Mouse (Mus musculus): ENCODE results near the gene Jade2.

Jade2 gene

GRCm38 (mm10) chr11:51857081-51857671 is at the start of gene Jade2:
TSS of gene Jade2 (minus strand) at chr11:51857653.
- no peak for DNase-seq (ENCODE audit: extremely low read depth, low read depth, low spot score)

DNA sequence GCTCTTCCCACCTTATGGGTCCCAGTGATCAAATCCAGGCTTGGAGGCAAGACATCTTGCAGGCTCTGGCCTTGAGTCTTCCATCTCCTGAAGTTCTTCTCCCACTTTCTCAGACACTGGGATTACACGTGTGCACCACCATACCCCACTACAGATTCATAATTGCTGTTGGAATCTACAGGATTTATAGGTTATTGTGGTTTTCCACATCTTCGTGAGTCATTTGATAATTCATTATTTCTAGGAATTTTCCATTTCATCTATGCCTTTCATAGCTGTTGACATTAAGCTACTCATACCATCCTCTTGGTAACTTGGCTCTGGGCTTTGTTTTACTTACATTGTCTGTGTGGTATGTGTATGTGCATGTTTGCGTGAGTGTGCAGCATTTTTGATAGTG is 46.8 kb upstream of the Jade2 start:
- DNase-seq (ENCODE audit: extremely low read depth, low read depth, low spot score), result no peak

DNA sequence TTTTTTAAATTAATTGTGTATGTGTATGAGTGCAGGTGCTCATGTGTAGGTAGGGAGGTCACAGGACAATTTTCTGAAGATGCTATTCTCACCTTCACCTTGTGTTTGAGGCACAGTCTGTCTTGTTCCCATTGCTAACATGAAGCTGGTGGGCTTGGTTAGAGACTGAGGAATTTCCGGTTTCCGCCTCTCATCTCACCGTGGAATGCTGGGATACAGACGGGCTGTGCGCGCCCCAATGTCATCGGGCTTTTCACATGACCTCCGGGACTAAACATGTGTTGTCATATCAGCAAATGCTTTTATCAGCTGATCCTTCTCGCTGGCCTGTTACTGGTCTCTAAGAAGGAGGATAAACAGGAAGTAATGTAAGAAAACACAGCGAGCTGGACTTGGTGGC is 42.2 kb upstream of the Jade2 start:
- DNase-seq (ENCODE audit: extremely low read depth, low read depth, low spot score), result no peak

GRCm38 (mm10) chr11:51898326-51899080 is 41.0 kb upstream of the Jade2 start:
- DNase-seq (ENCODE audit: extremely low read depth, low read depth, low spot score), result no peak

DNA sequence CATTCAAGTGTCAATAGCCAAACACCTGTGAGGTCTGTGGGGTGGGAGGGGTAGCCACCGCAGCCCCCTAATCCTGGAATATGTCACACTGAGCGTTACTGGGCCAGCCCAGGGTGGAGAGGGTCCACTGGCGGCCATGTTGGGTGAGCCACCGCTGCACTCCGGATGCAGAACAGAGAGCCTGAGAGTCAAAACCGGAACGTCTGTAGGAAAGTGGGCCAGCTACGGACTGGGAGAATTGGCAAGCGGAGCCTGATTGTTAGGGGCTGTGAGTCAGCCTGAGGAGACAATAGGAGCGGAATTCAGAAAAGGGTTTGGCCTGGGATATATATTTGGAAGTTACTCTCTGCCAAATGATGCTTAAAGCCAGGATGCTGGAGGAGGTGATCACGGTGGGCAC is 39.9 kb upstream of the Jade2 start:
- no peak for DNase-seq (ENCODE audit: extremely low read depth, low read depth, low spot score)

- DNase-seq (ENCODE audit: extremely low read depth, low read depth, low spot score), result no peak
Observed at GRCm38 (mm10) chr11:51896012-51896411, 38.6 kb upstream of the Jade2 start.

- DNase-seq (ENCODE audit: extremely low read depth, low read depth, low spot score), result no peak
Observed at GRCm38 (mm10) chr11:51885681-51886080, 28.2 kb upstream of the Jade2 start.

DNA sequence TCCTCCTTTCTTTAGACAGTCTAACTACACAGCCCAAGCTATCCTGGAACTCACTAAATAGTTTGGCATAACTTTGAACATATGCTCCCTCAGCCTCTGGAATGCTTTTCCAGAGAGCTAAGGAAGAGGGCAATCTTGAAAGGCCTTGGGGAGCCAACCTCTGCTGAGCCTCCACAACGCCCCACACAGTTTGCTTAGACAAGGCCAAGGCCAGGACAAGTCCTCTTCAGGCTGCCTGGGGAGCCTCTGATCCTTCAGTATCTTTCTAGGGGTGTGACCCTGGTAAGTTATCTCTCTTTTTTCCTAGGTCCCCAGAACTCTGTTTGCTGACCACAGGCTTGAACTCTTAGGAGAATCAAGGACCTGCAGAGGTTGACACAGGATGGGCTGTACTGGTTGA is 26.6 kb upstream of the Jade2 start:
- DNase-seq (ENCODE audit: extremely low read depth, low read depth, low spot score), result no peak

GRCm38 (mm10) chr11:51883670-51884069 is 26.2 kb upstream of the Jade2 start:
- DNase-seq (ENCODE audit: extremely low read depth, low read depth, low spot score), result no peak

DNA sequence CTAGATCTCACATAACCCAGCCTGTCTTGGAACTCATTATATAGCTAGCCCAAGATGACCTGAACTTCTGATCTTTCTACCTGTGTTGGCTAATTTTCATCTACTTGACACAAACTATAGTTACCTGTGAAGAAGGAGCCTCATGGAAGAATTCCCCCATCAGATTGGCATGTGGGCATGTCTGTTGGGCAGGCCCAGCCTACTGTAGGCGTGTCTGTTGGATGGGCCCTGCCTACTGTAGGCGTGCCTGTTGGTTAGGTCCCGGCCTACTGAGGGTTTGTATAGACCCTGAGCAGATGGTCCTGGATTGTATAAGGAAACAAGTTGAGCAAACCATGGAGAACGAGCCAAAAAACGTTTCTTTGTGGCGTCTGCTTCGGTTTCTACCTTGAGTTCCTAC is 24.3 kb upstream of the Jade2 start:
- no peak for DNase-seq (ENCODE audit: extremely low read depth, low read depth, low spot score)

DNA sequence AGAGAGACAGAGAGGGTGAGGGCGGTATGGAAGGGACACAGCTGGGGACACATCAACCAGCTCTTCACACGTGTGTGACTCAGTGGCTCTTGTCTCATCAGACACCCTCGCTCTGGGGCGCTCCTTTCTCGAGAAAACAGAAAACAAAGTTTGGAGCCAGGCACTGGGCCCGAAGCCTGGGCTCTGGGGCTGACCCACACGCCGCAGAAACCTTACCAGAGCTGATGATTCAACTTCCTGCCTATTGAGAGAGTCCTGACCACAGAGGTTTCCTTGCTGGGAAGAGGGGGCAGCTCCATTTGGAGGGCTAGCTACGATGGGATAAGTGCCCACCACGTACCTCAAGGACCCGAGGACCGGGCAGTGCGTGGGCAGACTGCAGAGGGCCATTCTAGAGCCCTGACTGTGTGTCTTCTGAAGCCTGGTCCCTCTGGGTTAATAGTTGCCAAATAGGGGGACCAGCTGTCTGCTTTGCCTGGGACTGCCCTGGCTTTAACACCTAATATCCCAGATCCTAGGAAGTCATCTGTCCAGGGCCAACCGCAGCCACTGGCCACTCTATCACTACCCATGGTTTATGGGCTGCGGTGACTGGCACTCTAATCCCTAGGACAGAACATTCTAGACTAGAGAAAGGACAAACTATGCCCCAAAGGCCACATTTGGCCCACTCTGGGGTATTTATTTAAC is 23.7 kb upstream of the Jade2 start:
- no peak for DNase-seq (ENCODE audit: extremely low read depth, low read depth, low spot score)

DNA sequence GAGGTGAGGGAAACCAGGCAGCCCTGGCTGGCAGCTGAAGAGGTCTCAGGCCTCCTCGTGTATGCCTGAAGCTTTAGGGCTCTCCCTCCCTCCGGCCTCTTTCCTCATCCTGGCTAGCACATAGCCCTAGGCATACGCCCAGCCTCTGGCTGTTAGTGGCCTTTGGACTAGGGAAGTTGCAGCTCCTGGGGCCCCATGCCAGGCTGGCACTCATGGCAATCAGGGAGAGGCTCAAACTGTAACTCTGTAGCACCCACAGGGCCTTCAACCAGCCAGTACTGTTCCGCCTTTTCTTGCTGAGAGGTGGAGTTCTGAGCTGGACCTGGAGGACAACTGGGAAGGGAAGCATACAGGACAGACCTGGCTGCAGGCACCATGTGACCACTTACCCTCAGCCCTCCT is 19.5 kb upstream of the Jade2 start:
- no peak for DNase-seq (ENCODE audit: extremely low read depth, low read depth, low spot score)

- no peak for DNase-seq (ENCODE audit: extremely low read depth, low read depth, low spot score)
Observed at GRCm38 (mm10) chr11:51875792-51876195, 18.3 kb upstream of the Jade2 start.

GRCm38 (mm10) chr11:51875086-51875485 is 17.6 kb upstream of the Jade2 start:
- DNase-seq (ENCODE audit: extremely low read depth, low read depth, low spot score), result no peak

- DNase-seq (ENCODE audit: extremely low read depth, low read depth, low spot score), result no peak
Observed at GRCm38 (mm10) chr11:51874266-51875036, 17.0 kb upstream of the Jade2 start.

DNA sequence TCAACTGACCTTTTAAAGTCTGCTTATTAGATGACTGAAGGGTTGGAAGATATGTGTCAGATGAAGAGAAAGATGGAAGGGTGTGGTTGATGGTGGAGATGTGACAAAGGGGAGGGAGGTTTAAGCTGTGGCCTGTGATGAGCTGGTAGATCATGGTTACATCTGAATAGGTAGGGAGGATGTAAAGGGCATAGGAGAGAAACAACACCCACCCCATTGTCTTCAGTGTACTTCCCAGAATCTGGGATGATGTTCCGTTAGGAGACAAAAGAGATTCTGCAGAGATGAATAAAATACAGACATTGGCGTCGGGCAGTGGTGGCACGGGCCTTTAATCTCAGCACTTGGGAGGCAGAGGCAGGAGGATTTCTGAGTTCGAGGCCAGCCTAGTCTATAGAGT is 15.7 kb upstream of the Jade2 start:
- DNase-seq (ENCODE audit: extremely low read depth, low read depth, low spot score), result no peak

- DNase-seq (ENCODE audit: extremely low read depth, low read depth, low spot score), result no peak
Observed at GRCm38 (mm10) chr11:51867261-51867660, 9.8 kb upstream of the Jade2 start.

DNA sequence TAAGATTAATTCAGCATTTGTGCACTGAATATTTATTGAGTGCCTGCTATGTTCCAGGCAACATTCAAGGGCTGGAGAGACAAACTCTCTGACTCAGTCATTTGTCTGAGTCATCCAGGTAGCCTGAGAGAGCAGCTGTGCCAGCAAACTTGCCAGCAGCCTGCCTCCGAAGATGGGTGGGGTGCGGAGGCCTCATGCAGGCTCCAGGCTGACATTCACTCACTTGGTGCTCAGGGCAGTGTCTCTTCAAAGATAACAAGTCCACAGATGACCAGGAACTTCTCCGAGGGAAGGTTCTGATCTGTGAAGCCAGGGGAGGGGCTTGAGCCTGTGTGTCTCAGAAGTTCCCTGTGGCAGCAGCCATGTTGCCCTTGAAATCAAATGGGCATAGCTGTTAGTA is 8.6 kb upstream of the Jade2 start:
- DNase-seq (ENCODE audit: extremely low read depth, low read depth, low spot score), result no peak

DNA sequence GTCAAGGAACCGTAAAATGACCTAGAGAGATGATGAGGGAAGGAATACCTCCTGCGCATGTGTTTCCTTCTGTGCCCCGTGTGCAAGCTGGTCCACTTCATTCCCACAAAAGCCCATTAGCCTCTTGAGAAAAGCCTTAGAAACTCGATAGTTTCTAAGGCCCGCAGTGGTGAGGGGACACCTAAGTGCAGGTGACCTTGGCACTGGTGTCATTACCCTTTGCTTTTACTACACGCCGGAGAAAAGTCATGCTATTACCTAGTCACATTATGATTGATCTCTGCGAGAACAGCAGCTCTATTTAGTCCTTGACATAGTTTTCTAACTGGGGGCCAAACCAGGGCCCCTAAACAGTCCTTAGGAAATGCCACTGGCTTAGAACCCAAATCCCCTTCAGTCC is 3.2 kb upstream of the Jade2 start:
- no peak for DNase-seq (ENCODE audit: extremely low read depth, low read depth, low spot score)

- no peak for DNase-seq (ENCODE audit: extremely low read depth, low read depth, low spot score)
Observed at GRCm38 (mm10) chr11:51859561-51859960, 2.1 kb upstream of the Jade2 start.

- DNase-seq (ENCODE audit: extremely low read depth, low read depth, low spot score), result no peak
Observed at GRCm38 (mm10) chr11:51858528-51859051, 1.1 kb upstream of the Jade2 start.

Measured in fat pad, adult 2 months (tissue).